Mouse (Mus musculus) spleen, adult 2 months (tissue): ENCODE data around the gene Foxa2.

Experiments
- CTCF ChIP-seq: fragments of 200-500 bp; IDR thresholded peaks from 2 replicates; pipeline ENCODE4 v1.5.1; 2011; ENCODE audit warnings: mild to moderate bottlenecking, inconsistent platforms; ENCODE audit not compliant: insufficient read depth, insufficient read length, insufficient replicate concordance; ENCODE audit errors: extremely low read depth
- POLR2A ChIP-seq: fragments of 200-500 bp; IDR thresholded peaks from 2 replicates; pipeline ENCODE4 v1.6.1; 2011; ENCODE audit warnings: low read depth, low read length, inconsistent platforms

DNA sequence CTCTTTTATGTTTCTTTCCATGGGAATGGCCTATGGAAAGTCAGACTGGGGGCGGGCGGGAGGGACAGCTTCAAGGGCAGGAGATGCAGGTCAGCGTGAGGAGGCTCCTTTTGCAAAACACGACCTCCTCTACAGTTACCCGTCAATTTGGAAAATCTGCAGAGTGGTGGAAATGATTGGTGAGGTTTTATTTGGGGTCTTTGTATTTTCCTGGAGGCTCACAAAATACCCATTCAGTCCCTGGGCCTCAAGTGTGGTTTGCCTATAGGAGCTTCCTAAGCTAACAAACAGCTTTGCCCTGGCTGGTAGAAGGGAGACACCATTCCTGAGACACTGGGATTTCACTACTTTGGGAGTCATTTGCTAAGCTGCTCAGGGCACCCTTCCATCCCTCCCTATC lies 5.4 kb downstream of the Foxa2 start:
- TF ChIP-seq POLR2A (no peak), CTCF (no peak)
